Mouse (Mus musculus) MEL-GATA-1-ER (cell line): Measurements from ENCODE around the gene Cntfr.

Experiments used
- DNase-seq: peaks from one replicate; pipeline ENCODE4 v3.0.0-alpha.2; 2012; ENCODE audit warnings: low read depth; ENCODE audit errors: extremely low read depth

The Cntfr gene

DNA sequence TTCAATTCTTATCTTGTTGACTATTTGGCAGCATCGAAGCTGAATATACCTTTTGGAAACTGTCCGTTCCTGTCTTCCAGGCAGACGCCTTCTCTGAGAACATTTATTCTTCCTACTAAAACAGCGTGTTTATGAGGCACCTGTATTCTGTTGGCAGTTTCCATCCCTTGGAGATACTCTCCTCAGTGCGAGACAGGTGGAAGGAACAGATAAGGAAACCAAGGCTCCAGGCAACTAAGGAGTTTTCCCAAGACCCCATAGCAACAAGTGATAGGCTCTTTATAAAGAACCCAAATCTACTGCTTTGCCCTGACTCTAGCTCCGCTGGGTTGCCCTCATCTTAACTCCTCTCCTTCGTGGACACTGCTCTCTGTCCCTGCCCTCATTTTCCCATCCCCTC lies 48.3 kb downstream of the Cntfr start:
- peak; percentile 50 for DNase-seq

DNA sequence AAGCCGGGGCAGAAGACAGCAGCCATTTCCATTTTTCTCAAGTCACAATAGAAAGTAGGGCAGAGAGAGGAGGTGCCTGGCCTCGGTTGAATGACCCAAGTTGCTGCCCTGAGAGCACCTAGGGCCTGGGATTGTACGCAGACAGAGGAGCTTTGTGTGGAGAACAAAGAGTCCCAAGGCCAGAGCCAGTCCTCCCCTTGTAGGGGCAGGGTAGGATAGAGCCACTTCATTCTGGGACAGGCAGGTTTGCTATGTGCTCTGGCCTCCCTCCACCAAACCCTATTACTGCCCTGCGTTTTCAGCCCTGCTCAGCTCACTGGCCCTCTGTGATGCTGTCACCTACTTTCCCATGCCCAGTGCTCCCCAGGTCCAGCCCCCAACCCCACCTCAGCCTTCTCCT lies 48.7 kb downstream of the Cntfr start:
- DNase-seq, result no peak

DNA sequence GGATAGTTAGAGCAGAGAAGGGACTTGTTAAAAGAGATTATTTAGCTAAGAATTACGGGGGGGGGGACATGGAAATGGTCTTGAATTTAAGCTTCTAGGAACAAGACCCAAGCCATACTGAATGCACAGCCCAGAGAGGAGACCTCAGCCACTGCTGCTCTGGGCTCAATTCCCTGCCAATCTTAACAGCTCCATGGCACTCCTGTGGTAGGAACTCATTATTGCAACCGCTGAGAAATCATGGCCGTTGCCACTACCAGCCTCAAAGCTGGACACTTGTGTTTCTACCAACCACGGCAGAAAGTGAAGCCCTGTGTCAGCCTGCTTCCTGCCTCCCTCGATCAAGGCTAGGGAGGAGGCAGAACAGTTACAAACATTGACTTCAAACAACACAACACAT lies 51.4 kb downstream of the Cntfr start:
- DNase-seq, result no peak

DNA sequence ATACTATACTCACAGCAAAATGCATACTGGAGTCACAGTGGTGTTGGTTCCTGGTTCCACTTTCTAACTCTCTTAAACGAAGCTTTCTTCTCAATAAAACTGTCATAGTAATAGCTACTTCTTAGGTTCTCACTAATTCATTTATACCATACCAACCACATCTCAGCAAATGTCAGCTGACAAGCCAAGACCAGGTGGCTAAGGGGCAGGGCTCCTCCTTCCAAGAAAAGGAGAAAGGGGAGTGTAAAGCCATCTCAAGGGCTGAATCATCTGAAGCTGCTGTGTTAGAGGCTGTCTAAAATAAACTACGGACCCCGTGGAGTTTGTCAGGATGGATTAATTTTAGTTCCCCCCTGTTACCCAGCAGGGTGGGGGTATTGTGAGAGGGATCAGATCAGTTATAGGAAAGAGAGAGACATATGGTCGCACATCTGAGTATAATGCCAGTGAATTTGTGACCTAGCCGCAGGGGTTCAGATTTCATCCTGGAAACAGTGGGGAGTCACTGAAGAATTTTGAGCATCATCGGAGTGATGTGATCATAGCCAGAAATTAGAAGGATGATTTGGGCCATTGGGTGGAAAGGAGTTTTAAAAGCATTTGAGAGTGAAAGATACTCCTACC lies 55.6 kb downstream of the Cntfr start:
- DNase-seq, result no peak

DNA sequence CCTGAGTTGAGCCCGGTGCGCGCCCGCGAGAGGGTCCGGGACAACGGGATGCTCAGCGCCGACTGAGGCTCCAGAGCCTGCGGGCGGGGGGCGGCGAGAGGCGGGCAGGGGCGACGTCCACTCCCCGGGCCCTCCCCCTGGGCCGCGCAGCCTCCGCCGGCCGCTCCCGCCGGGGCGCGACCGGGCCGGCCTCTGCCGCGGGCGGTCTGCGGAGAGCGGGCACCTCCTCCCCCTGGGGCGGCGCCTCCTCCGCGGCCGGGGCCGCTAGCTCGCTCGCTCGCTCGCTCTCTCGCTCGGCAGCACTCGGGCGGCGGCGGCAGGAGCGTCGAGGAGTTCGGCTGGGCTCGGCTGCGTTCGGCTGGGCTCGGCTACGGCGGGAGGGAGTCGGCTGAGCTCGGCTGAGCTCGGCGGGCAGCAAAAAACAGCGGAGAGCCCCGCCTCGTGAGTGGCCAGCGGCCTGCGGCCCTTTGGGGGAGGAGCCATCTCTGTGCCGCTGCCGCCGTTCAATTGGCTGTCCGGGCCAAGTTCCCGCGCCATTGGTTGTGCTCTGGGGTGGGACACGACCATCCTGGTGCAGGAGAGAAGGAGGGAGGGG lies 56.9 kb downstream of the Cntfr start, which contains the start of gene Enho:
Enho (minus strand) TSS at position 412 of the 595 bp plus-strand sequence.
- DNase-seq, result peak; percentile 67

DNA sequence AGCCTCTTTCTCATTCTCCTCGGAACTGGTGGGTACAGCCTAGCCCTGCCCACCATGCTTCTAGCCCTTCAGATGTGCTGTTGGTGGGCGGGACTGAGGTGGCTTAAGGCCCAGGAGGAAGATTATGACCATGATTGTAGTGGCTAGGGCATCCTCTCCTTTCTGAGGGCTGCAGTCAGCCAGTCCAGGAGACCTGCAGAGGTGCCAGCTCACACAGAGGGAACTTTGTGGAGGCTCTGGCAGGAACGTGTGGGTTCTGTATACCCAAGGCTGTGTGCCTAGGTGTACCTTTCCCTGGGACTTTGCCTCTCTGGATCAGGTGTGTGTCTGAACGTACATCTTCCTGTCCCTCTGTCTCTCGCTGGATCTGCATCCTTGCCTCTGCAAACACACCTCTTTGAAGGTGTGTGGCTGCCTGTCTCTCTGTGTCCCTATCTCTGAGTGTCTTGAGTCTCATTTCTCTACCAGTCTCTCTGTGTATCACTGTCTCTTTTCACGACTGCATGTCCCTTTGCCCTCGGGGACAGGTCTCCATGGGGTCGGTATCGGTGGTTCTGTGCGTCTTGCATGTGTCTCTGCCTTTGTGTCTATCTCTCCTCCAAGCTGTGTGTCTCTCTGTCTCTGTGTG lies 57.6 kb downstream of the Cntfr start:
- no peak for DNase-seq

DNA sequence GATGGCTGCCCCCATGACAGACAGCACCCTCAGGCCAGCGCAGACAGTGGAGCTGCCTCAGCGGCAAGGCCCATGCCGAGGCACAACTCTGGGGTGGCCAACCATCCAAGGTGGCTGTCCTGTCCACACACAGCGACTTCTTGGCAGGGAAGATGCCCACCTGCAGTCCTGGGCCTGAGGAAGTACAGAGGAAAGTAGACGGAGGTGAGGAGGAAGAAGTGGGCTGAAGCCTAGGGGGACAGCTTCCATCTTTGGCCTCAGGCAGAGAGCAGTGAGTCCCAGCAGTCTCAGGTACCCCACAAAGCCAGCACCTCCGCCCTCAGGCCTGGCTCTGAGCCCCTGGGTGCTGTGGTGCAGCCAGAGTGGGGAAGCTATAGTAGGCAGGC lies 58.1 kb downstream of the Cntfr start:
- DNase-seq, result no peak

DNA sequence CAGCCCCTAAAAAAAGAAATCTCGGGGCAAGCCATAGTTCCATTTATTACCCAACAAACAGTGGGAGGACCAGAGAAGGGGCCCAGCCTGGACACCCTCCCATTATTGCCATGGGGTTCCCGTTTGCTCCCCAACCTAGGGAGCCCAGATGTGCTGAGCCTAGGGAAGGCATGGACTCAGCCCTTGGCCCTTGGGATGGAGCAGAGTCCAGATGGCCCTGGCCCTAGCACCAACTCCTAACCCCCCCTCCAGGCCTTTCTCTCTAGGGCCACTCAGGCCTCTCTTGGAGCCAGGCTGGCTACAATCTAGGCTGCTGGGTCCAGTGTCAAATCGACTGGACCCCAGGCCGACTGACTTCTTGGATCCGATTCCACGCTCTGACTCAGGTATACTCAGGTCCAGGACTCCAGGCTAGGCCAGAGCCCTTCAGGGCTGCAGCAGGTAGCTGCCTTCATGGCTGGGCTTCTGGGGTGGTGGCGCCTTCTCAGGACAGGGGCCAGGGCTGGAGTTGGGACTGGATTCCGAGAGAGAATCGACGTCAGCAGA lies 58.6 kb downstream of the Cntfr start:
- DNase-seq, result no peak

DNA sequence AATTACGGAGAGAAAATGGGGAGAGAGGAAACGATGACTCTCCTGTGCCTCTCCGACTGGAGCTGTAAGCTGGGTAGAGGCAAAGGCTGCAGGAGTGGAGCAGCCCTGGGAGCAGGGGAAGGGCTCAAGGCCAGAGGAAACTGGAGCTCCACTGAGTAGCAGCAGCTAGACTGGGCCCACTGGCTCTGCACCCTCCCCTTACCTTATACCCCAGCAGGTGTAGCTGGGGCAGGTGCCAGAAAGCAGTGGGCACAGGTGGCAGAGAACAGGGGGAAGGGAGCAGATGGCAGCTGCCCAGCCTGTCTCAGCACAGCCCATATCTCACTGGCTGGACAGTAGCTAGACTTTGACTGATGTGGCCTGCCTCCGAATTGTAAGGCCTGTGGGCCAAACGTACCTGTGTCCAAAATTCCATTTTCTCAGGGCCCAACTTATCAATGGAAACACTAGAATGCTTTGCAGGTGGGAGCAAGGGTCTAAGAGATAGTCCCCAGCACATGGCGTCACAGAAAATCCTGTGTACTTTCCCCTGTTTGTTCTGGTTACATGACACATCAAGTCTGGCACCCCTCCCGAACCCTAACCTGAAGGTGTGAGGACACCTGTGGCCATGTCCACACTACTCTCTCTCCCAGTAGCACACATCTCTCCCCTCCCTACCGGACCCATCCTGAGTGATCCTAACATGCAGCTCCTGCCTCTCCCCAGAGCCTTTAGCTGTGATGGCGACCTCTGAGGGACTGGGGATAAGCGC lies 59.8 kb downstream of the Cntfr start:
- DNase-seq, result no peak

DNA sequence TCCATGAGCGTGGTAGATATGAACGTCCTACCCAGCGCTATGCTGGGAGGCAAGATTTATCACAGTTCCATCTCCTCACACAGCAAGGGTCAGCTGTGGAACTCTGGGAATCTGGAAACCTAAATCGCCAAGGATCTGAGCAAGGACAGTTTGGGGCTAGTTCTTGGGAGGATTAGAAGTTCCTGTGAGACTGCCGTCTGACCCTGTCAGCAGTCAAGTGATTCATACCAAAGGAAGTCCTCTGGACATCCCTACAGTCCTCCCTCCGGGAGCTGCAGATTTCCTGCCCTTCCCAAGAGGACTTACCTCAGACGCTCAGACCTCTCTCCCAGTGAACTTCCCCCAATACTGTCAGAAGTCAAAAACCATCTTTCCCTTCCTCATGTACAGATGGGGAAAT lies 60.5 kb downstream of the Cntfr start:
- DNase-seq, result no peak

DNA sequence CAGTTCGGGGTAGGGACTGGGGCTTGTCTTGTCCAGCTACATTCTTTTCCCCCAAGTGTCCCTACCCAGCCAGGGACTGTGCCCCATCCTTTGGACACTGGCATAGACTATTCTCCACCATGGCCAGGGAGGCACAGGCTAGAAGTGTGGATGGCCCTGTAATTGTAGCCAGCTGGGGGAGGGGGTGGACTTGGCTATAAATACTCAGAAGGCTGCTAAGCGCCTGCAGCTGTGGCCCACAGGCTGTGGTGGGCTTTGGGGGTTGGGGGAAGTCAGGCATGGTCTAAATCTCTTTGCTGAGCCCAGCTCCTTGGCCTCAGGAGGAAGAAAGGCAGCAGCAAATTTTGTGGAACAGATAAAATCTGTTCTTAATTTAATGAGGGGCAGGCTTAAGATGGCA lies 61.0 kb downstream of the Cntfr start:
- no peak for DNase-seq

DNA sequence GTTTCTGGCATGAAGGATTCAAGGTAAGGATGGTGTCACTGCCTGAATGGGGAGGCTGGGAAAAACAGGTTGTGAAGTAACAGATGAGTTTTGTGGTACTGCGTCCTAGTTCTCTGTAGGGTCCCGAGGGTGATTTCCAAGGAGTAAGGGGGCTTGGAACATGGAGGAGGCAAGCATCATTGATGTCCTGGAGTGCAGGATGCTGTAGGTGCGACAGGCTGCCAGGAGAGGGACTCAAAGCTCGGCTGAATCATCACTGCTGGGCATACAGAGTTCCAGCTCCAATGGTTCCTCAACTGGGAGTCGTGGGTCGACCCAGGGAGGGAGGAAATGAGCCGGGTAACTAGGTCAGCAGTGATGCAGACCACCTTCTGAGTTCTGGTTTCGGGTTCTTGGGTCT lies 61.7 kb downstream of the Cntfr start:
- no peak for DNase-seq

DNA sequence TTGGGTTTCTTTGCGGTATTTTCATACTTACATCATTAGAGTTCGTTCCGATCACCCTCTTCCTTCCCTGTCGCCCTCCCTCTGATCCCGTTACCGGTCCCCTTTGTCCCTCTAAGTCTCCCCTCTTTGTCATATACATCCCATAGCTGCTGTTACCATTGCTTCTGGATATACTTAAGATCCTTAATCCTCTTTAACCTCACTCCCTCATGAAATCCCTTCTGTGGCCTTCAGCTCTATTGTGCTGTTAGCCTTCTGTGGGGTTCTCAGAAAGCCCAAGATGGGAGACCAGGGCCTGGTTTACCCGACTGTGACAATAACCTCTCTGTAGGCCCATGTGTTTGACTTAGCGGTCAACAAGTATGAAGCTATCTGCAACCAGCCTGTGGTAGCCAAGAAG lies 62.3 kb downstream of the Cntfr start:
- DNase-seq, result no peak

DNA sequence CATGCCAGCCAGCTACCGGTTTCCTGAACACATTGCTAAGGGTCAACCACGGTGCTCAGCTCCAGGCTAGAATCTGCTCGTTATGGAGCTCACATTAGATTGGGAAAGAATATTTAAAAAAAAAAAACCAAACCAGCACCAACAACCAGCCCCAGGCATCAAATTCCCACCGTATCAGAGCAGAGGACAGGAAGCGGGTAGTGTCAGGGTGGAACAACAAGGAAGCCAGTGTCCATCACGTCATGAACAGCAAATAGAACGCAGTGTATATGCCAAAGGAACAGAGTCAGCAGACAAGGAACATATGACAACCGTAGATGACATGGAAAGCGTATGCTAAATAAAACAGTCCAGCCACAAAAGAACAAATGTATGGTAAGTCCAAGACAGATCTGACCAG lies 63.9 kb downstream of the Cntfr start:
- DNase-seq, result no peak

DNA sequence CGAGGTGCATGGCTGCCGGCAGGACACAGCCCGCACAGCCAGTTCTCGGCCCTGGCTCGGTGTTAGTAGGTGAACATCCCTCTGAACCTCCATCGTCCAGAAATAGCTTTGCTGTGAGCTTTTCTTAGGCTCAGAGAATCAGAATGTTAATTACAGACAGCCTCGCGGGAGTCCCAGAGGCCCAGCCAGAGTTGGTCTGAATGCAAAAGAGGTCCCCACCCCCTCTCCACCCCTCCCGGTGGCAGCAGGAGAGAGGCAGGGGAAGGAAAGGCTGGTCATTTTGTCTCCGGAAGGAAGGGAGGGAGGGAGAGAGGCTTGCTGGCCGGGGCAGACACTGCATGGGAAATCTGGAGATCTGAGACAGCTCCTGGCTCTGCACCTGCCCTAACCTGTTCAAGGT lies 65.5 kb downstream of the Cntfr start:
- DNase-seq, result no peak

DNA sequence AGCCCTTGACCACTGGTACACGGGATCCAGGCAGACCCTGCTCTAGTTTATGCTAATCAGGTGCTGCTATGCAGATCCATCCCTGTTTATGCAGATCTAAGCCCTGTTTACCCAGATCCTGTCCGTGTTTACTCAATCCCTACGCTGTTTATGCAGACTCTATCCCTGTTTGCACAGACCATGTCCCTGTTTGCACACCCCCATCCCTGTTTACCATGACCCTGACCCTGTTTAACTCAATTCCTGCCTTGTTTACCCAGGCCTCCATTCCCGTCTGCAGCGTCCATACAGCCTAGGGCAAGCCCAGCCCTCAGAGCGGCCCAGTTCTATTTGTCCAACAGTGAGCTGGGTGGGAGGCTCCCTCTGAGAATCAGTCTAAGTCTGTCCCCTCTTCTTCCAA lies 66.7 kb downstream of the Cntfr start:
- no peak for DNase-seq

DNA sequence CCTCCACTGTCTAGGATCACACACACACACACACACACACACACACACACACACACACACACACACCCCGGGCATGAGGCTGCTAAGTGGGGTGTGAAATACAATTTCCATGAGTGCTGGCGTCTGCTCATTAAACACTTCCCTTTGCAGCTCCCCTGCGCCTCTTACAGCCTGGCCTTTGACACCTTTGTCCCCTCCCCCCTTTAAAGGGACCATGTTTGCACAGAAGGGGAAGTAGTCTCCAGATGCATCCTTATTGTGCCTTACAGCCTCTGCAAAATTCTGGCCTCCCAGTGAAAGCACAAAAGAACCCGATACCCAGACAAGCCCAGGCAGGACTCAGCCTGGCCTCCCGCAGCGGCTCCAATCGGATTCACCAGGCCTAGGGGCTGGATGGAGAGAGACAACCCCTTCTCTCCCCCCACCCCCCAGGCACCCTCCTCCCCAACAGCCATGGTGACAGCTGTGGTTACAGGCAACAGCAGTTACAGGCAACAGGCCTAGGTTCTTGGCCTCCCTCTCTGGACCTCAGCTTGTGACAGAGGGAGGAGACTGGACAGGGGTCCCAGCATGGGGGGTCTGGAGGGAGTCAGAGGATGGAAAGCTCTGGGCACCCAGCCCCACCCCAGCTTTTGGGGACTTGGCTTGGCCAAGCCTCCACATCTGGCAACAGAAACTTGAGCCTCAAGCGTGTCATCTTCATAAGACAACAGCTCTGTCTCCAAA lies 68.5 kb downstream of the Cntfr start:
- DNase-seq, result peak; percentile 63

DNA sequence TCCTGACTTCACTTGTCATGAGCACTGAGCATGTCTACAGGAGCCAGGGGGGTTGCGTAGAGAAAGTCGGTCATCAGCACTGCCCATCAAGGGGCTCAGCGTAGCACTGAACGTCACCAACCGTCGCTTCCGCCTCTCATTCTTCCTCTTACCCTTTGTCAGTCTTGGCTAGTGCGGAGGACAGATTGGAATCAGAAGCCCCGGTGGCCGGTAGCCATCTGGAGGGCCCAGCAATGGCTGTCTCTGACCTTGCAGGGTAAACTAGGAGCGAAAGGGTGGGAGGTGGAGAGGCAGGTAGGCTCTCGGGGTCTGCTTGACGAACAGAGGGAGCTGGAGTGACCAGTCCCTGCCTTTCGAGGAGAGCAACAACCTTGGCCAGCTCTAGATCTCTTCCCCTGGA lies 74.8 kb downstream of the Cntfr start:
- no peak for DNase-seq

DNA sequence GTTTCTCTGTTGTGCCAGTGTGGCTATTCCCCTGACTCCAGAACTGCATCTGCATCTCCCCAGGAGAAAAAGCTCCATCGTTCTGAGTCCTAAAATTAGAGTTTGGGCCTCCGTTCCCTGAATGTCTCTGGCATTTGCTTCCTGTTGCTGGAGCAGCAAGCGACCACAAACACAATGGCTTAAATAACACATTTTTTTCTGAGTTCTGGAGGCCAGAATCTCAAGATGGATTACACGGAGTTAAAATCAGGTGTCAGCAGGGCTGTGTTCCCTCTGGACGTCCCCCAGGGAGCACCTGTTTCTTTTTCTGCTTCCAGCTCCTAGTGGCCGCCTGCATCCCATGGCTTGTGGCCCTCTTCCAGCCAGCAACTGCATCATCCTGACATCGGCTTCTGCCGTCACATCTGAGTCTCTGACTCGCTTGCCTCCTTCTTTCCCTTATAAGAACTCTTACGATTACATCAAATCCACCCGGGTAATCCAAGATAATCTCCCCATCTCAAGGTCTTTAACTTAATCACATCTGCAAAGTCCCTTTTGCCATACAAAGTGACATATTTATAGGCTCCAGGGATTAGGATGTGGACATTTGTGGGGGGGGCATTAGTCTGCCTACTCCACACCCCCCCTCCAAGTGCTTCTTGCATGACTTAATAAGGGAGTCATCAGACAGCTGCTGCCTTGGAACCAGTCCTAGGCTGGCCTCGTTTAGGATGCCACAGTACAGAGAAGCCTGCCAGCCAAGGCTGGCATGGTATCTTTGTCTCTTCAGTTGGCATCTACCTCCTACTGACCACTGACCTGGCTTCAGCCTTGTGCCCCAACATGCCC lies 77.8 kb downstream of the Cntfr start:
- DNase-seq, result no peak
